Mouse (Mus musculus): ENCODE measurements around the gene Pdc. TPM values are rescaled to one million over a fixed set of nuclear protein-coding genes. Genes with fewer than 3 reads are reported as not detected.
"Not testable (repeated sequence)": the region's sequence is repeated elsewhere in the genome, so short reads cannot be mapped to it uniquely, and the experiment has no call there.

Gene Pdc
- not detected in 2 replicates for polyA plus RNA-seq (2015; fragmentation: Nextera tagmentation; extraction: Ambion mirVana)

DNA sequence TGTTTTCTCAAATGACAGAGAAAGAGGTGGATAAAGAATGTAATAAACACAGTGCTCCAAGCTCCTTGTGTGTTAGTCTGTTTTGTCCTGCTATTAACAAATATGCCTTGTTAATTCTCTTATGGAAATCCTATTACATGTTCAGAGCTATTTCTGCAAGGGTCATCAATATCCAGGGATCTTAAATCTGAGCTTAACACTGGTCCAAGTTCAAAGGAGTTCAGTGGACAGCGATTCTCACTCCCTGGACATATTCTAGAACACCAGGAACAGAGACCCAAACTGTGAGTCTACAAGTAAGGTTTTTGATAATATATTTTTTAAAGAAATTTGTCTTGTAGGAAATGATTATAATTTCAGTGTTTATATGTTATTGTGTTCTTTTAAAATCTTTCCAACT, at the start of gene Pdc:
Gene Pdc (plus strand): TSS at position 213 of the 400 bp plus-strand sequence.
- no peaks in the 10 kb centered on the region for H3K4me1 ChIP-seq (replicated peaks; ENCODE audit: control insufficient read depth, insufficient read depth, low read length)
- ATAC-seq, result no peak
- H3K27ac ChIP-seq (ENCODE audit: low read length), result no peak within 1 kb of the TSS
- H3K9ac ChIP-seq (replicated peaks; ENCODE audit: low read depth, low read length), result no peak within 1 kb of the TSS
- H3K27me3 ChIP-seq (replicated peaks; ENCODE audit: control insufficient read depth, insufficient read depth, low read length), result no peaks in the 10 kb centered on the region
- H3K36me3 ChIP-seq (ENCODE audit: control insufficient read depth, insufficient read depth), result no peaks in the 10 kb centered on the region
- no peak within 1 kb of the TSS for H3K4me2 ChIP-seq (ENCODE audit: low read length)
- WGBS, result 90% methylated on average over 1 of the region's 1 CpGs
- H3K9me3 ChIP-seq (ENCODE audit: control insufficient read depth, low read length), result no peaks in the 10 kb centered on the region
- no peak within 1 kb of the TSS for H3K4me3 ChIP-seq (replicated peaks; ENCODE audit: low read length)

DNA sequence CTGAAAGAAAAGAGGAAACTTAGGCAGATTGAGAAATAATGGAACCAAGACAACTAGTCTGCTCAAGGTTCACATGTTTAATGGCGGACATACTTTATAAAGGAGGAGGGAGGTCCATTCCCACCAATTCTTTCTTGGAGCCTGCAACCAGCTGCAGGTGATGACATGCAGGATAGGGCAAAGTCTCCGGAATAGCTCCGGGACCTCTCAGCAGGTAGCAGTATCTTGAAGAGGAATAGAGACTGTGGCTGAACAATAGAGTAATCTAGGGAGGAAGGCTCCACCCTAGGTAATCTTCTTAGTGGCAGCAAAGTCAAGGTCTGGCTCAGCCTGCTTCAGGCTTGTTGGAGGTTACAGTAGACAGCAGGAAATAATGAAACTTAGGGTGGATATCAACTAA, 25.2 kb upstream of the Pdc start:
- 76% methylated on average over 3 of the region's 3 CpGs for WGBS
- not testable (repeated sequence) for H3K27ac ChIP-seq (ENCODE audit: low read length); H3K4me2 ChIP-seq (ENCODE audit: low read length); H3K4me1 ChIP-seq (replicated peaks; ENCODE audit: control insufficient read depth, insufficient read depth, low read length); H3K9ac ChIP-seq (replicated peaks; ENCODE audit: low read depth, low read length); H3K4me3 ChIP-seq (replicated peaks; ENCODE audit: low read length); ATAC-seq; H3K9me3 ChIP-seq (ENCODE audit: control insufficient read depth, low read length); H3K36me3 ChIP-seq (ENCODE audit: control insufficient read depth, insufficient read depth); H3K27me3 ChIP-seq (replicated peaks; ENCODE audit: control insufficient read depth, insufficient read depth, low read length)

DNA sequence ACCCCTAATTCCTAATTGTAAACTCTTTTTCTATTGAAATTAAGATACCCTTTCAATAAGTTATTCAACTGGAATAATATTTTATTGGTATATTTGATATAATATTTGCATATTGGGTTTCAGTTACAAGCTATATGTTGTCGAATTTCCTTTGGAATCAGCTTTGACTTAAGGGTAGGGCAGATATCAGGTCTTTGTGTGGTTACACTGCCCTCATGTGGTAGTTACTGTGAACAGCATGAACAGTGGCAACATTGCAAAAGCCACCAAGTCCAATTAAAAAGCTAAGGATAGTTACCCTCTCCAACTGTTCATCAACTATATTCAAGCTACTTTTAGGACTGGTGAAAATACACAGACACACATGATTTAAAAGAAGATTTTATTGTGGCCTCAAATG, 11.6 kb upstream of the Pdc start:
- Histone ChIP-seq H3K27me3 (replicated peaks; ENCODE audit: control insufficient read depth, insufficient read depth, low read length) (no peaks in the 10 kb centered on the region), H3K27ac (ENCODE audit: low read length) (no peak overlapping the region), H3K9me3 (ENCODE audit: control insufficient read depth, low read length) (no peaks in the 10 kb centered on the region), H3K4me3 (replicated peaks; ENCODE audit: low read length) (no peak overlapping the region), H3K9ac (replicated peaks; ENCODE audit: low read depth, low read length) (no peak overlapping the region), H3K4me2 (ENCODE audit: low read length) (no peak overlapping the region), H3K36me3 (ENCODE audit: control insufficient read depth, insufficient read depth) (no peaks in the 10 kb centered on the region), H3K4me1 (replicated peaks; ENCODE audit: control insufficient read depth, insufficient read depth, low read length) (no peaks in the 10 kb centered on the region)
- 0 out of 2 replicates have a peak, but pooled peaks have one; percentile 36 for ATAC-seq
- WGBS, result 50% methylated on average over 1 of the region's 1 CpGs

DNA sequence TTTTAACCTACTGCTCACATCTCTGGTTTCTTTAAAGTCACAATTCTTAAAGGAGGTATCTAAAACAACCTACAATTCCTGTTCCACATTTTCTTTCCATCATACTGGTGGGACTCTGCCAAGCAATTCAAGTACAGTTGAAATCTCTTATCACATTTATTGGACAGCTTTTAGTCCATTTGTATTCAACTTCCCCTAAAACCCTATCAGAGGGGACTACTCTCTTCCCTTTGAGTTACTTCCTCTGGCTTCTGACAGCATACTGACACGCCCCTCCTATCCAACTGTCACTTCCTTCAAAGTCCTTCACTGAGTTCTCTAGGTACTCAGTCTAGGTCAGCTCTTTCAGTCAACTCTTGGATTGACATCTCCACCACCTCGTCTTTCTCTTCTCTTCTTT, 15.9 kb downstream of the Pdc start:
- Histone ChIP-seq H3K4me2 (ENCODE audit: low read length) (no peak overlapping the region), H3K36me3 (ENCODE audit: control insufficient read depth, insufficient read depth) (no peaks in the 10 kb centered on the region), H3K4me1 (replicated peaks; ENCODE audit: control insufficient read depth, insufficient read depth, low read length) (no peaks in the 10 kb centered on the region), H3K9ac (replicated peaks; ENCODE audit: low read depth, low read length) (no peak overlapping the region), H3K27me3 (replicated peaks; ENCODE audit: control insufficient read depth, insufficient read depth, low read length) (no peaks in the 10 kb centered on the region), H3K27ac (ENCODE audit: low read length) (no peak overlapping the region), H3K9me3 (ENCODE audit: control insufficient read depth, low read length) (no peaks in the 10 kb centered on the region), H3K4me3 (replicated peaks; ENCODE audit: low read length) (no peak overlapping the region)
- 72% methylated on average over 2 of the region's 2 CpGs for WGBS
- no peak for ATAC-seq

DNA sequence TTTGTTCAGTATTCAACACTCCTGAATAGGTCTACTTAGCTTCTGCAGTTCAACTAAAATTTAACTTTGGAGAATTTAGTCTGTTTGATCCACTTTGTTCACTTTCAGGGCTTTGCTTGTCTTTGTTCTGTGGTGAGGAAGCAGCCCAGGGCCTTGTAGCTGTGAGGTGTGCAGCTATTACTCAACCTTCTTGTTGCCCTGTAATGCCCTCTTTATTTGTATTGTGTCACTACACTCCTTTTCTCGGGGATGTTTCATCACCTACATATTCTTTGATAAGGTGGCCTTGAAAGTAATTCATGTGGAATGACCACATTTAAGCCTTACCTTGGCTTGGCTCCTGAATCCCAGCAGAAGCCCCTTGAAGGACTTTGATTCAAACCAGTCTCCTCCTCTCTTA, 41.6 kb downstream of the Pdc start:
- WGBS, result 89% methylated on average over 1 of the region's 1 CpGs
- H3K4me2 ChIP-seq (ENCODE audit: low read length), result no peak overlapping the region
- no peaks in the 10 kb centered on the region for H3K4me1 ChIP-seq (replicated peaks; ENCODE audit: control insufficient read depth, insufficient read depth, low read length)
- H3K36me3 ChIP-seq (ENCODE audit: control insufficient read depth, insufficient read depth), result peaks cover 17% of the 10 kb centered on the region
- H3K9me3 ChIP-seq (ENCODE audit: control insufficient read depth, low read length), result no peaks in the 10 kb centered on the region
- H3K27me3 ChIP-seq (replicated peaks; ENCODE audit: control insufficient read depth, insufficient read depth, low read length), result no peaks in the 10 kb centered on the region
- no peak overlapping the region for H3K9ac ChIP-seq (replicated peaks; ENCODE audit: low read depth, low read length)
- H3K4me3 ChIP-seq (replicated peaks; ENCODE audit: low read length), result no peak overlapping the region
- ATAC-seq, result no peak
- no peak overlapping the region for H3K27ac ChIP-seq (ENCODE audit: low read length)

DNA sequence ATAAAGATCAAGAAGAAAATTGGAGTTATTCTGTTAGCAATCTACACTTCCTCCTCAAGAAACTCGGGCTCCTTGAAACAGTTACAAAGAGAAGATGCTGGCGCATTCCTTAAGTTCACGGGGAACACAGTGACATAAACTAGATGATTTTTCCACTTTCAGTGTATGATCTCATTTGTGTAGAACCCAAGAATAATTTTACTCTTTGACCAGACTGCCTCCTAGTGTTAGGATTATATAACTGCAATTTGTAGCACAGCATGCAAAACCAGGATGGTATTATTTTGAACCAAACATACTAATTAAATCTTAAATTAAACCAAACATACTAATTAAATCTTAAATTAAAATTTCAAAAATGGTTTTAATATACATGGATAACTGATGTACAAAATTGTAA, 53.7 kb downstream of the Pdc start:
- Histone ChIP-seq H3K27ac (ENCODE audit: low read length) (no peak overlapping the region), H3K4me2 (ENCODE audit: low read length) (no peak overlapping the region), H3K9ac (replicated peaks; ENCODE audit: low read depth, low read length) (no peak overlapping the region), H3K27me3 (replicated peaks; ENCODE audit: control insufficient read depth, insufficient read depth, low read length) (no peaks in the 10 kb centered on the region), H3K4me1 (replicated peaks; ENCODE audit: control insufficient read depth, insufficient read depth, low read length) (no peaks in the 10 kb centered on the region), H3K4me3 (replicated peaks; ENCODE audit: low read length) (no peak overlapping the region), H3K36me3 (ENCODE audit: control insufficient read depth, insufficient read depth) (peaks cover 7% of the 10 kb centered on the region; the same call in 1 of the 2 replicates), H3K9me3 (ENCODE audit: control insufficient read depth, low read length) (no peaks in the 10 kb centered on the region)
- no peak for ATAC-seq
- WGBS, result 91% methylated on average over 3 of the region's 3 CpGs

DNA sequence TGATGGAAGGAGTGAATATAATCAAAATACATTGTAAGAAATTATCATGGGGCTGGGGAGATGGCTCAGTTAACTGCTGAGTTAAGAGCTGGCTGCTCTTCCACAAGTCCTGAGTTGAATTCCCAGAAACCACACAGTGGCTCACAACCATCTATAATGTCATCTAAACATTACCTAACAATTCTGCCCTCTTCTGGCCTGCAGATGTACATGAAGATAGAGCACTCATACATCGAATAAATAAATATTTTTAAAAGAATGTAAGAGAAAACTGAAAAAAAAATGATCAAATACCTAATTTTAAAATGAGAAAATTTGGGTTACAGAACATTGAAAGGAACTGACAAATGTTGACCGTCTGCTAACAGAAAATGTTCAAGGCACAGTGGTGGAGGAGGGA, 55.0 kb downstream of the Pdc start:
- Histone ChIP-seq H3K4me1 (replicated peaks; ENCODE audit: control insufficient read depth, insufficient read depth, low read length) (no peaks in the 10 kb centered on the region), H3K4me2 (ENCODE audit: low read length) (no peak overlapping the region), H3K9me3 (ENCODE audit: control insufficient read depth, low read length) (no peaks in the 10 kb centered on the region), H3K9ac (replicated peaks; ENCODE audit: low read depth, low read length) (no peak overlapping the region), H3K27ac (ENCODE audit: low read length) (no peak overlapping the region), H3K4me3 (replicated peaks; ENCODE audit: low read length) (no peak overlapping the region), H3K27me3 (replicated peaks; ENCODE audit: control insufficient read depth, insufficient read depth, low read length) (no peaks in the 10 kb centered on the region), H3K36me3 (ENCODE audit: control insufficient read depth, insufficient read depth) (peaks cover 9% of the 10 kb centered on the region)
- ATAC-seq, result no peak
- WGBS, result 92% methylated on average over 2 of the region's 2 CpGs

Other genes starting within 250 kb of the Pdc start
- not detected in 2 replicates for gene Ptgs2, start 219.4 kb upstream of the Pdc start, polyA plus RNA-seq (2015; fragmentation: Nextera tagmentation; extraction: Ambion mirVana)
- 134 and 141 TPM in 2 replicates for gene Tpr, start 73.4 kb downstream of the Pdc start, polyA plus RNA-seq (2015; fragmentation: Nextera tagmentation; extraction: Ambion mirVana)
- gene Odr4, start 73.7 kb downstream of the Pdc start, polyA plus RNA-seq (2015; fragmentation: Nextera tagmentation; extraction: Ambion mirVana), result 46.3 and 48.1 TPM in 2 replicates
- 0.53 and 0.68 TPM in 2 replicates for gene Prg4, start 146.7 kb downstream of the Pdc start, polyA plus RNA-seq (2015; fragmentation: Nextera tagmentation; extraction: Ambion mirVana)